23 mouse cellular contexts compared by ENCODE assay signal in the genomic region with DNA sequence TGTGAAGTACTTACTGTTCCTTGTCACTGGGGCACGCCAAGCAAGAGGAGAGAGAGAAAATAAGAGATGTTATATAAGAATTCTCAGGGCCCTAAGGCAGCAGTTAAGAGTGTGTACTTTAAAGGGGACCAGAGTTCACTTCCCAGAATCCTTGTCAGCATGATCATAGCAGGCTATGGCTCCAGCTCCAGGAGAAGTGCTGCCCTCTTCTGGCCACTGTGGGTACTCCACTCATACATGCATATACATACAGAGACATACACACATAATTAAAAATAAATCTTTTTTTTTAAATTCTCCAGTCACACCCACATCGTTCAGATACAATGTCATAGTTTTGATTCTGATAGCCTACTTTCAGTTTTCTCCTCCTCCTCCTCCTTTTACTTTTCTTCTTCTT. TPM values are rescaled to one million over a fixed set of nuclear protein-coding genes. Genes with fewer than 3 reads are reported as not detected.
DNase-seq lines count a peak whose midpoint lies in the region; ATAC-seq and TF ChIP-seq lines count a peak whose summit lies in the region.
"Had no signal": no experiment of that assay in that cellular context is flagged by ENCODE, and none has a peak within 500 bp of the region (broad histone marks: within the 10 kb centered on the region; RNA-seq: fewer than 3 reads in every experiment).

No protein-coding gene starts in this region.

- H3K36me3 ChIP-seq in kidney, postnatal 0 days (ENCODE audit: insufficient read depth, low read length), result no peaks in the 10 kb centered on the region
- H3K36me3 ChIP-seq in testis, adult 2 months (ENCODE audit: control insufficient read depth, insufficient read depth, low read length), result no peaks in the 10 kb centered on the region
- H3K36me3 ChIP-seq: G1E; limb, embryonic 10.5 days; liver, embryonic 12.5 days had no signal

- H3K9me3 ChIP-seq in kidney, postnatal 0 days (replicated peaks; ENCODE audit: low read length), result no peaks in the 10 kb centered on the region

- no peak overlapping the region for H3K27ac ChIP-seq in kidney, postnatal 0 days
- H3K27ac ChIP-seq in testis, adult 2 months (ENCODE audit: control insufficient read depth, insufficient read depth, low read depth, low read length), result no peak overlapping the region
- H3K27ac ChIP-seq: limb, embryonic 10.5 days; liver, embryonic 12.5 days had no signal

- 0 out of 2 replicates have a peak, but pooled peaks have one; percentile 10 for TF ChIP-seq CTCF in kidney, postnatal 0 days (IDR thresholded peaks at IDR 0.05; ENCODE audit: low read depth)
- TF ChIP-seq CTCF in testis, adult 2 months (IDR thresholded peaks at IDR 0.05; ENCODE audit: control insufficient read depth, insufficient read depth, insufficient replicate concordance, low read depth, low read length), result peak; percentile 61; the same call in 1 of the 2 replicates

- no peaks in the 10 kb centered on the region for H3K4me1 ChIP-seq in kidney, postnatal 0 days (replicated peaks; ENCODE audit: insufficient read depth, low read length)
- H3K4me1 ChIP-seq in testis, adult 2 months (ENCODE audit: control insufficient read depth, insufficient read depth, low read length), result peaks cover 3% of the 10 kb centered on the region
- H3K4me1 ChIP-seq: limb, embryonic 10.5 days; liver, embryonic 12.5 days had no signal

- H3K4me3 ChIP-seq in kidney, postnatal 0 days (replicated peaks; ENCODE audit: low read depth, low read length), result no peak overlapping the region
- H3K4me3 ChIP-seq in testis, adult 2 months (ENCODE audit: control insufficient read depth, low read depth, low read length), result no peak overlapping the region
- H3K4me3 ChIP-seq: limb, embryonic 10.5 days; liver, embryonic 12.5 days; myocyte had no signal

- 79% methylated on average over 2 of the region's 2 CpGs for WGBS in kidney, postnatal 0 days

- no peak overlapping the region for H3K4me2 ChIP-seq in kidney, postnatal 0 days (ENCODE audit: low read length)
- H3K4me2 ChIP-seq: liver, embryonic 12.5 days had no signal

- no peak for TF ChIP-seq POLR2A in testis, adult 2 months (IDR thresholded peaks at IDR 0.05; ENCODE audit: control insufficient read depth, low read depth, low read length)

- H3K27me3 ChIP-seq in kidney, postnatal 0 days (ENCODE audit: insufficient read depth, low read length), result no peaks in the 10 kb centered on the region
- H3K27me3 ChIP-seq in testis, adult 2 months (ENCODE audit: control insufficient read depth, insufficient read depth, low read length), result no peaks in the 10 kb centered on the region
- H3K27me3 ChIP-seq: liver, embryonic 12.5 days had no signal

- DNase-seq in kidney, postnatal 0 days (ENCODE audit: low spot score), result no peak
- no peak for DNase-seq in kidney, postnatal 25 days
- DNase-seq in testis, postnatal 10 days (ENCODE audit: low spot score), result no peak
- DNase-seq in ZHBTc4 (ENCODE audit: low read depth, low spot score), result peak; percentile 64
- DNase-seq in cerebellum, adult 18-20 months, result no peak
- DNase-seq: embryo, embryonic 11 days; heart, adult 18-20 months; heart, postnatal 4 days; kidney, adult 18-20 months; kidney, postnatal 10 days; midbrain, embryonic 14.5 days; thymus, adult 2 months had no signal

- H3K9ac ChIP-seq in kidney, postnatal 0 days (ENCODE audit: low read depth, low read length), result no peak overlapping the region
- H3K9ac ChIP-seq: liver, embryonic 12.5 days had no signal

- ATAC-seq in kidney, postnatal 0 days (replicated peaks; ENCODE audit: low FRiP score, low read depth), result no peak
- no peak for ATAC-seq in megakaryocyte-erythroid progenitor cell, adult 5-6 weeks (replicated peaks; ENCODE audit: low FRiP score, low TSS enrichment, poor library complexity, severe bottlenecking)
- ATAC-seq: forebrain, embryonic 16.5 days; hindbrain, embryonic 16.5 days; liver, embryonic 12.5 days; lung, postnatal 0 days had no signal

RNA-seq across cellular contexts. Expression of gene Rph3a, which starts 29.8 kb away (rescaled TPM):
- 0.22 and 0.28 TPM in 2 replicates for polyA plus RNA-seq in kidney, postnatal 0 days (2015; fragmentation: Nextera tagmentation; extraction: Ambion mirVana)
- 1.3 and 1.8 TPM in 2 replicates for polyA plus RNA-seq in testis, adult 2 months (2012; rRNA removed)
- not detected in 2 replicates for total RNA-seq in megakaryocyte-erythroid progenitor cell, adult 5-6 weeks (2014; fragmentation: Nextera tagmentation)
- not detected in 2 replicates for total RNA-seq in megakaryocyte-erythroid progenitor cell, adult 5-6 weeks (2017)
- total RNA-seq: G1E; gastrocnemius, adult 18-20 months; heart, adult 18-20 months had no signal
- polyA plus RNA-seq: G1E; heart, embryonic 14.5 days; limb, embryonic 10.5 days; liver, embryonic 12.5 days; lung, postnatal 0 days had no signal
